Comparison of ENCODE assay signal across 13 mouse cellular contexts in the genomic region with DNA sequence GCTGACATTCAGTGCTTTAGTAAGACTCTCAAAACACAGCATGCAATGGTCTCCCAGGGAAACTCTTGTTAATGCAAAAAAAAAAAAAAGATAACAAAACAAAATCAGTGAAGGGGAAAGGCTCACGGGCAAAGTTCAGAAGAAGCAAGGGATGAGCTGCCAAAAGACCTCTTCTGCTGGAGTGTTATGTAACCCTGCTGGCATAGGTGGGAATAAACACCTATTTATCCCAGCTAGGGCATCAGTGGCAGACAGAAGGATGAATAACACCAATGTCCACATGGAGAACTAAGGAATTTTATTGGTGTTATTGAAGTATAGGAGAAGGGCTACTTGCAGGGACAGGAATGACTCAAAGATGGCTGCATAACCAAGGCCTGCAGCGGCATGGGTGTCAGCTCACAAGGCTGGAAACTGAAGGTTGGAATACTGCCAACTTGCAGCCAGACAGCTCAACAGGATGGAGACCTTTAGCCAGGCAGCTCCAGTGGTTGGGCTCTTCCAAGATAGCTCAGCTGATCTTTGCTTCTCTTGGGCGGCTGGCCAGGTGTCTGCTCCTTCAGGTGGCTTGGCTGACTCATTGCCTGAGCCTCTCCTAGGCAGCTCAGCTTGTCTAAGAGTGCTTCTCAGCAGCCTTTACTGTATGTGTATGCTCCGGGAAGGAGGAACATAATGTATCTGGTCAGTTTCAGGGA. TPM values are rescaled to one million over a fixed set of nuclear protein-coding genes. Genes with fewer than 3 reads are reported as not detected.
A peak's percentile ranks its signal among the peaks of the same experiment; 100 is the strongest.
DNase-seq lines count a peak whose midpoint lies in the region; ATAC-seq and TF ChIP-seq lines count a peak whose summit lies in the region.
"Had no signal": no experiment of that assay in that cellular context is flagged by ENCODE, and none has a peak within 500 bp of the region (broad histone marks: within the 10 kb centered on the region; RNA-seq: fewer than 3 reads in every experiment).

No protein-coding gene starts in this region.

- H3K27ac ChIP-seq in lung, postnatal 0 days (ENCODE audit: low read length), result no peak overlapping the region
- H3K27ac ChIP-seq: neural tube, embryonic 13.5 days had no signal

- TF ChIP-seq EP300 in lung, postnatal 0 days (IDR thresholded peaks at IDR 0.05), result no peak

- H3K4me3 ChIP-seq in lung, postnatal 0 days (ENCODE audit: low read depth, low read length), result no peak overlapping the region
- no peak overlapping the region for H3K4me3 ChIP-seq in lung, adult 2 months (replicated peaks; ENCODE audit: extremely low read depth, low read depth, low read length)
- H3K4me3 ChIP-seq: neural tube, embryonic 13.5 days had no signal

- H3K4me1 ChIP-seq in lung, postnatal 0 days (ENCODE audit: insufficient read depth, low read depth, low read length), result no peaks in the 10 kb centered on the region
- no peaks in the 10 kb centered on the region for H3K4me1 ChIP-seq in lung, adult 2 months (ENCODE audit: control insufficient read depth, insufficient read depth, low read length)

- WGBS in lung, postnatal 0 days, result 64% methylated on average over 4 of the region's 4 CpGs
- 67% methylated on average over 4 of the region's 4 CpGs for WGBS in lung, adult 2 months

- intact Hi-C loops in gastrocnemius, postnatal 14 days (cut with DNase I; ENCODE audit: low total_unique reads), result no loop called here

- H3K9ac ChIP-seq in lung, postnatal 0 days (replicated peaks; ENCODE audit: low read depth), result no peak overlapping the region
- H3K9ac ChIP-seq: neural tube, embryonic 13.5 days had no signal

- no peak for ATAC-seq in lung, postnatal 0 days
- no peak for ATAC-seq in CD4-positive, CD25-positive, alpha-beta regulatory T cell, adult 4 months

- no peak overlapping the region for H3K4me2 ChIP-seq in lung, postnatal 0 days (replicated peaks; ENCODE audit: low read depth, low read length)
- H3K4me2 ChIP-seq: neural tube, embryonic 13.5 days had no signal

- TF ChIP-seq CTCF in lung, postnatal 0 days (IDR thresholded peaks at IDR 0.05), result no peak
- no peak for TF ChIP-seq CTCF in lung, adult 2 months (IDR thresholded peaks at IDR 0.05; ENCODE audit: insufficient read depth, low read length)

- peak; percentile 26 for DNase-seq in gastrocnemius, postnatal 14 days
- no peak for DNase-seq in gastrocnemius, adult 8-10 months (ENCODE audit: low spot score in 2 of 2)
- DNase-seq in lung, postnatal 0 days (ENCODE audit: low spot score), result peak; percentile 8
- DNase-seq in lung, adult 2 months, result no peak
- DNase-seq in fat pad, adult 2 months (ENCODE audit: extremely low read depth, low read depth, low spot score), result peak; percentile 19
- peak; percentile 89 for DNase-seq in kidney, postnatal 36 days
- DNase-seq in ovary, postnatal 10 days (ENCODE audit: low spot score), result no peak
- DNase-seq: embryo, embryonic 11 days; lung, postnatal 4 days; spleen, adult 18-20 months; thymus, postnatal 36 days had no signal

- TF ChIP-seq POLR2A in lung, adult 2 months (IDR thresholded peaks at IDR 0.05; ENCODE audit: borderline replicate concordance, extremely low read depth, low read depth, low read length), result no peak

- H3K27me3 ChIP-seq in lung, postnatal 0 days (replicated peaks; ENCODE audit: insufficient read depth, low read length), result no peaks in the 10 kb centered on the region
- H3K27me3 ChIP-seq: neural tube, embryonic 13.5 days had no signal

- H3K9me3 ChIP-seq in lung, postnatal 0 days (ENCODE audit: low read length), result no peaks in the 10 kb centered on the region
- H3K9me3 ChIP-seq: neural tube, embryonic 13.5 days had no signal

- H3K36me3 ChIP-seq in lung, postnatal 0 days (ENCODE audit: insufficient read depth, low read length), result no peaks in the 10 kb centered on the region

RNA-seq across cellular contexts. Expression of a gene that starts 45.2 kb away (rescaled TPM):
- total RNA-seq in gastrocnemius, postnatal 14 days (2021), result 1 to 10 TPM; 8.8 to 9.1 TPM
- 1 to 10 TPM; 4.3 to 8.2 (median 6.9) TPM for total RNA-seq in gastrocnemius, adult 8-10 months (2022)
- 14.4 and 16.5 TPM in 2 replicates for polyA plus RNA-seq in lung, postnatal 0 days (2015; fragmentation: Nextera tagmentation; extraction: Ambion mirVana)
- polyA plus RNA-seq in lung, adult 2 months (2012; rRNA removed), result 9.6 and 10.5 TPM in 2 replicates
- polyA plus RNA-seq in CD4-positive, CD25-positive, alpha-beta regulatory T cell, adult 4 months (2017; shearing (Covaris generic)), result 1 to 10 TPM; 7.1 to 8.3 TPM

Comparison
In these comparisons a context has a peak if more than half of its experiments do, and no peak if none do; other contexts are left out.
1. DNase-seq: peak in gastrocnemius, postnatal 14 days (single experiment), lung, postnatal 0 days (single experiment), fat pad, adult 2 months (single experiment) and kidney, postnatal 36 days (2 of 2); none in gastrocnemius, adult 8-10 months (0 of 2), lung, adult 2 months (single experiment) and ovary, postnatal 10 days (single experiment).